Mouse (Mus musculus) thymus, adult 2 months (tissue): ENCODE data around the gene Ccdc28b.

Experiments used
- CTCF ChIP-seq: fragments of 200-500 bp; IDR thresholded peaks from 2 replicates; pipeline ENCODE4 v1.5.1; 2012; ENCODE audit warnings: mild to moderate bottlenecking, control low read depth, low read length, moderate library complexity, borderline replicate concordance; ENCODE audit not compliant: control insufficient read depth, poor library complexity, insufficient read depth; ENCODE audit errors: extremely low read depth
- POLR2A ChIP-seq: fragments of 200-500 bp; IDR thresholded peaks from 2 replicates; pipeline ENCODE4 v1.6.1; 2012; ENCODE audit warnings: mild to moderate bottlenecking, low read length, control low read depth, moderate library complexity; ENCODE audit not compliant: control insufficient read depth, poor library complexity, insufficient read depth; ENCODE audit errors: extremely low read depth

GRCm38 (mm10) chr4:129654770-129655169 is 31.0 kb upstream of the Ccdc28b start:
- TF ChIP-seq CTCF: no peak
- TF ChIP-seq POLR2A: no peak
